Mouse (Mus musculus): ENCODE results near the gene Zfp523.

Zfp523 gene

GRCm38 (mm10) chr17:28176775-28177539 is at the start of gene Zfp523:
TSS of gene Zfp523 (plus strand) at chr17:28177129.
- DNase-seq (ENCODE audit: extremely low read depth, low read depth, low spot score), result no peak

GRCm38 (mm10) chr17:28129796-28130195 is 47.1 kb upstream of the Zfp523 start:
- DNase-seq (ENCODE audit: extremely low read depth, low read depth, low spot score), result no peak

- DNase-seq (ENCODE audit: extremely low read depth, low read depth, low spot score), result no peak
Observed at GRCm38 (mm10) chr17:28130391-28131125, 46.4 kb upstream of the Zfp523 start.

- DNase-seq (ENCODE audit: extremely low read depth, low read depth, low spot score), result no peak
Observed at GRCm38 (mm10) chr17:28131156-28131555, 45.8 kb upstream of the Zfp523 start.

- no peak for DNase-seq (ENCODE audit: extremely low read depth, low read depth, low spot score)
Observed at GRCm38 (mm10) chr17:28133193-28133592, 43.7 kb upstream of the Zfp523 start.

- no peak for DNase-seq (ENCODE audit: extremely low read depth, low read depth, low spot score)
Observed at GRCm38 (mm10) chr17:28135496-28135895, 41.4 kb upstream of the Zfp523 start.

GRCm38 (mm10) chr17:28136266-28136665 is 40.7 kb upstream of the Zfp523 start:
- DNase-seq (ENCODE audit: extremely low read depth, low read depth, low spot score), result no peak

GRCm38 (mm10) chr17:28138013-28138412 is 38.9 kb upstream of the Zfp523 start:
- no peak for DNase-seq (ENCODE audit: extremely low read depth, low read depth, low spot score)

GRCm38 (mm10) chr17:28138685-28139084 is 38.2 kb upstream of the Zfp523 start:
- DNase-seq (ENCODE audit: extremely low read depth, low read depth, low spot score), result no peak

GRCm38 (mm10) chr17:28140431-28141204 is 36.3 kb upstream of the Zfp523 start:
- no peak for DNase-seq (ENCODE audit: extremely low read depth, low read depth, low spot score)

GRCm38 (mm10) chr17:28141205-28141650 is 35.7 kb upstream of the Zfp523 start:
- DNase-seq (ENCODE audit: extremely low read depth, low read depth, low spot score), result no peak

- DNase-seq (ENCODE audit: extremely low read depth, low read depth, low spot score), result no peak
Observed at GRCm38 (mm10) chr17:28141771-28142699, 34.9 kb upstream of the Zfp523 start, which contains the start of gene Scube3. TSS of gene Scube3 (plus strand) at chr17:28142141.

- no peak for DNase-seq (ENCODE audit: extremely low read depth, low read depth, low spot score)
Observed at GRCm38 (mm10) chr17:28142700-28143610, 34.0 kb upstream of the Zfp523 start.

- DNase-seq (ENCODE audit: extremely low read depth, low read depth, low spot score), result no peak
Observed at GRCm38 (mm10) chr17:28143751-28144150, 33.2 kb upstream of the Zfp523 start.

- DNase-seq (ENCODE audit: extremely low read depth, low read depth, low spot score), result no peak
Observed at GRCm38 (mm10) chr17:28144241-28144640, 32.7 kb upstream of the Zfp523 start.

GRCm38 (mm10) chr17:28148288-28148687 is 28.6 kb upstream of the Zfp523 start:
- no peak for DNase-seq (ENCODE audit: extremely low read depth, low read depth, low spot score)

GRCm38 (mm10) chr17:28149734-28150133 is 27.2 kb upstream of the Zfp523 start:
- DNase-seq (ENCODE audit: extremely low read depth, low read depth, low spot score), result no peak

- no peak for DNase-seq (ENCODE audit: extremely low read depth, low read depth, low spot score)
Observed at GRCm38 (mm10) chr17:28150456-28150855, 26.5 kb upstream of the Zfp523 start.

GRCm38 (mm10) chr17:28153095-28153494 is 23.8 kb upstream of the Zfp523 start:
- DNase-seq (ENCODE audit: extremely low read depth, low read depth, low spot score), result no peak

Measured in fat pad, adult 2 months (tissue).